Mouse (Mus musculus) myocyte (in vitro differentiated cells): ENCODE data around the gene Cxcl13. TPM values are rescaled to one million over a fixed set of nuclear protein-coding genes. Genes with fewer than 3 reads are reported as not detected.

Source experiments
- H3K27me3 ChIP-seq: one replicate; pipeline ENCODE4 v1.6.1; 2011; ENCODE audit not compliant: control insufficient read depth, insufficient read depth, insufficient read length
- H3K36me3 ChIP-seq: one replicate; pipeline ENCODE4 v1.6.1; 2011; ENCODE audit not compliant: control insufficient read depth, insufficient read depth
- H3K4me2 ChIP-seq: one replicate; pipeline ENCODE4 v1.6.1; 2011; ENCODE audit warnings: low read depth, control low read depth
- H3K4me3 ChIP-seq: one replicate; pipeline ENCODE4 v1.5.1; 2011; ENCODE audit warnings: mild to moderate bottlenecking, control low read depth, moderate library complexity
- H3K79me2 ChIP-seq: one replicate; pipeline ENCODE4 v1.6.1; 2011; ENCODE audit not compliant: control insufficient read depth, insufficient read depth
- H3ac ChIP-seq: one replicate; pipeline ENCODE4 v1.6.1; 2011; ENCODE audit not compliant: control insufficient read depth, insufficient read length
- CEBPB ChIP-seq: IDR thresholded peaks from 2 replicates; pipeline ENCODE4 v1.6.1; 2011; ENCODE audit warnings: mild to moderate bottlenecking, moderate library complexity; ENCODE audit not compliant: poor library complexity, insufficient read depth, severe bottlenecking
- E2F4 ChIP-seq: IDR thresholded peaks from one replicate; pipeline ENCODE4 v1.6.1; 2011; ENCODE audit warnings: mild to moderate bottlenecking, control low read depth, moderate library complexity; ENCODE audit not compliant: insufficient read depth
- MAX ChIP-seq: IDR thresholded peaks from one replicate; pipeline ENCODE4 v1.6.1; 2011; ENCODE audit warnings: low read depth, mild to moderate bottlenecking, control low read depth
- MYOD1 ChIP-seq, 3 experiments: IDR thresholded peaks; one replicate each; pipeline ENCODE4 v1.6.1; 2011; ENCODE audit warnings: control low read depth in 2 of 3, low read depth in 2 of 3, mild to moderate bottlenecking in 2 of 3, moderate library complexity in 1 of 3; ENCODE audit not compliant: insufficient read length in 2 of 3, control insufficient read depth in 1 of 3
- MYOG ChIP-seq, 3 experiments: IDR thresholded peaks; one replicate each; pipeline ENCODE4 v1.6.1; 2011; ENCODE audit warnings: control low read depth in 2 of 3, low read depth in 2 of 3, mild to moderate bottlenecking in 2 of 3; ENCODE audit not compliant: insufficient read length in 2 of 3, control insufficient read depth in 1 of 3, insufficient read depth in 1 of 3
- POLR2A ChIP-seq: IDR thresholded peaks from one replicate; pipeline ENCODE4 v1.6.1; 2011; ENCODE audit warnings: low read depth, mild to moderate bottlenecking, control low read depth, moderate library complexity; ENCODE audit not compliant: insufficient read length
- POLR2AphosphoS2 ChIP-seq: IDR thresholded peaks from one replicate; pipeline ENCODE4 v1.6.1; 2011; ENCODE audit warnings: low read depth, control low read depth; ENCODE audit not compliant: insufficient read length
- REST ChIP-seq: IDR thresholded peaks from one replicate; pipeline ENCODE4 v1.6.1; 2011; ENCODE audit warnings: mild to moderate bottlenecking, control low read depth, moderate library complexity; ENCODE audit not compliant: insufficient read depth, insufficient read length
- SRF ChIP-seq: IDR thresholded peaks from one replicate; pipeline ENCODE4 v1.6.1; 2011; ENCODE audit warnings: low read depth; ENCODE audit not compliant: control insufficient read depth, insufficient read length
- TCF12 ChIP-seq: IDR thresholded peaks from one replicate; pipeline ENCODE4 v1.6.1; 2011; ENCODE audit warnings: mild to moderate bottlenecking, control low read depth; ENCODE audit not compliant: poor library complexity, insufficient read depth, severe bottlenecking
- TCF3 ChIP-seq: IDR thresholded peaks from one replicate; pipeline ENCODE4 v1.6.1; 2011; ENCODE audit warnings: low read depth, control low read depth; ENCODE audit not compliant: insufficient read length
- USF1 ChIP-seq: IDR thresholded peaks from one replicate; pipeline ENCODE4 v1.6.1; 2011; ENCODE audit warnings: low read depth, mild to moderate bottlenecking, control low read depth, moderate library complexity
- polyA plus RNA-seq: library from polyadenylated mRNA; unstranded; fragments of >200 nt; fragmentation: generic; extraction: Trizol; gene quantifications from one replicate; pipeline ENCODE4 v1.2.1, GENCODE M21; 2012; ENCODE audit warnings: missing spikeins

Gene Cxcl13
- polyA plus RNA-seq, 1 experiment = 0.95 TPM

- no peaks in the 10 kb centered on the region for H3K79me2 ChIP-seq
- no peak overlapping the region for H3K4me3 ChIP-seq
- no peak overlapping the region for H3K4me2 ChIP-seq
- H3K36me3 ChIP-seq = no peaks in the 10 kb centered on the region
- peaks cover 3% of the 10 kb centered on the region for H3K27me3 ChIP-seq
- no peak for TF ChIP-seq MYOD1 (IDR thresholded peaks at IDR 0.05; ENCODE audit: control insufficient read depth in 1 of 3, insufficient read length in 2 of 3, low read depth in 2 of 3)
- no peak for TF ChIP-seq SRF
- no peak for TF ChIP-seq E2F4
- TF ChIP-seq CEBPB = no peak
- no peak for TF ChIP-seq TCF12
- TF ChIP-seq POLR2AphosphoS2 = no peak
- no peak for TF ChIP-seq REST
- no peak for TF ChIP-seq MYOG (IDR thresholded peaks at IDR 0.05; ENCODE audit: control insufficient read depth in 1 of 3, insufficient read depth in 1 of 3, insufficient read length in 2 of 3, low read depth in 2 of 3)
- no peak for TF ChIP-seq USF1
- no peak for TF ChIP-seq TCF3
- TF ChIP-seq MAX = no peak
- no peak for TF ChIP-seq POLR2A
- no peak overlapping the region for H3ac ChIP-seq
Measured at GRCm38 (mm10) chr5:95940682-95941221, 16.0 kb upstream of the Cxcl13 start.

GRCm38 (mm10) chr5:95941562-95941961 lies 15.2 kb upstream of the Cxcl13 start:
- Histone ChIP-seq H3K36me3 (no peaks in the 10 kb centered on the region), H3K79me2 (no peaks in the 10 kb centered on the region), H3ac (no peak overlapping the region), H3K27me3 (no peaks in the 10 kb centered on the region), H3K4me2 (no peak overlapping the region), H3K4me3 (no peak overlapping the region)
- TF ChIP-seq MYOD1 (IDR thresholded peaks at IDR 0.05; ENCODE audit: control insufficient read depth in 1 of 3, insufficient read length in 2 of 3, low read depth in 2 of 3) = no peak
- TF ChIP-seq USF1 = no peak
- no peak for TF ChIP-seq MAX
- TF ChIP-seq MYOG (IDR thresholded peaks at IDR 0.05; ENCODE audit: control insufficient read depth in 1 of 3, insufficient read depth in 1 of 3, insufficient read length in 2 of 3, low read depth in 2 of 3) = no peak
- no peak for TF ChIP-seq REST
- TF ChIP-seq POLR2A = no peak
- TF ChIP-seq TCF3 = no peak
- no peak for TF ChIP-seq SRF
- no peak for TF ChIP-seq CEBPB
- TF ChIP-seq POLR2AphosphoS2 = no peak
- no peak for TF ChIP-seq E2F4
- TF ChIP-seq TCF12 = no peak

DNA sequence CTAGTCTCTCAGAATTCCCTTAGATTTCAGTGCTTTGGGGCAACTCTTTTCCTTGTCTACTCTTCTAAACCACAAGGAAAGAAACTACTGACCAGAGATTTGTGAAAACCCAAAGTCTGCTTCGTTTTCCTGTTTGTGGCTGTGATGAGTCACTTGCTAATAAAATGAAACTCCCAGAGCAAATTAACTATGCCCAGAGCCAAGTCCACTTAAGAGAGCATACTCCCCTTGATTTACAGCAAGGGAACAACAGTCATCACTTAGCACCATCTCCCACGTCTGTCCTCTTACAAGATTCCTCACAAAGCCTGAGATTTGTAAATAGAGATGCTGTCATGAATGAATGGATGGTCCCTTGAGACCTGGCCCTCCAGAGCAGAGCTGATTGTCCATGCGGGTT lies 11.6 kb upstream of the Cxcl13 start:
- H3ac ChIP-seq = no peak overlapping the region
- peak overlapping the region; percentile 5 for H3K4me2 ChIP-seq
- TF ChIP-seq REST (no peak), SRF (no peak), CEBPB (no peak), USF1 (no peak), TCF12 (no peak), MYOD1 (IDR thresholded peaks at IDR 0.05; ENCODE audit: control insufficient read depth in 1 of 3, insufficient read length in 2 of 3, low read depth in 2 of 3) (no peak), TCF3 (no peak), E2F4 (no peak), POLR2AphosphoS2 (no peak), POLR2A (no peak), MAX (no peak)
- no peaks in the 10 kb centered on the region for H3K79me2 ChIP-seq
- H3K4me3 ChIP-seq = no peak overlapping the region
- no peaks in the 10 kb centered on the region for H3K36me3 ChIP-seq
- no peaks in the 10 kb centered on the region for H3K27me3 ChIP-seq

DNA sequence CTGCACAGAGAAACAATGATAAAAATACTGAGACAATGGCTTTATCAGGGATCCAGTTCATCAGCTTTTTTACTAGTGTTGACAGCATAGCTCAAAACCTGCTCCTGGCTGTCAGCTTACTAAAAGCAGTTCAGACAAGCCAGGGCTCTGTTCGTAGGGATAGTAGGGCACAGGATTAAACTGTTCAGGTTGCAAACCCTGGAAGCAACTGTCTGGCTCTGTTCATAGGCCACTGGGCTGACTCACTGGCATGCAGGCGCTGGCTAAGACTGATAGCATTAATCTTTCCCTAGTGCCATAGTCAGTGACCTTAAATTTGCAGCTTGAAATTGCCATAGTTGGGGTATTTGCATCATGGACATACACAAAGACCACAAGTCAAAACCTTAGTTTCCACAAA lies 10.4 kb upstream of the Cxcl13 start:
- no peaks in the 10 kb centered on the region for H3K27me3 ChIP-seq
- H3K79me2 ChIP-seq = no peaks in the 10 kb centered on the region
- no peaks in the 10 kb centered on the region for H3K36me3 ChIP-seq
- no peak overlapping the region for H3ac ChIP-seq
- no peak overlapping the region for H3K4me3 ChIP-seq
- TF ChIP-seq MYOG (IDR thresholded peaks at IDR 0.05; ENCODE audit: control insufficient read depth in 1 of 3, insufficient read depth in 1 of 3, insufficient read length in 2 of 3, low read depth in 2 of 3) = peak in 1 of 3 experiments; percentile 20
- TF ChIP-seq USF1 = no peak
- no peak for TF ChIP-seq POLR2AphosphoS2
- TF ChIP-seq E2F4 = no peak
- TF ChIP-seq TCF3 = no peak
- H3K4me2 ChIP-seq = peak overlapping the region; percentile 5

GRCm38 (mm10) chr5:95948641-95949040 lies 8.1 kb upstream of the Cxcl13 start:
- Histone ChIP-seq H3ac (no peak overlapping the region), H3K27me3 (no peaks in the 10 kb centered on the region), H3K36me3 (no peaks in the 10 kb centered on the region), H3K4me3 (no peak overlapping the region), H3K4me2 (no peak overlapping the region), H3K79me2 (no peaks in the 10 kb centered on the region)
- TF ChIP-seq POLR2AphosphoS2 (no peak), REST (no peak)
